Mouse (Mus musculus): ENCODE measurements around the gene Wdr25.

DNA sequence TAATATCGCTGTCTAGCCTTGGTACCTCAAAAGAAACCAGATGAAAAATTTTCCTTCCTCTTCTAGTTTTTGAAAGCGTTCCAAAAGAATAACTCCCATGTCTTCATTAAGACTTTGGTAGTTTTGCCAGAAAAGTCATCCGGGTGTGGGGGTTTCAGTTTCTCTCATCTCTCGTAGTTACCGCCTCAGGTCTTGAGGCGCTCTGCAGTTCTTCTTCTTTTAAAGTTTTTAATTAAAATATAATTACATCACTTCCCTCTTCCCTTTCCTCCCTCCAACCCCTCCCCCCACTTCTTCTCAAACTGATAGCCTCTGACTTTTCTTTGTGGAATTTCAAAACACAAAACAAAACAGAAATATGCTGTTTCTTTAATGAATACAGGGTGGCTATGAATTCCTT is 180.7 kb downstream of the Wdr25 start:
- no peak for TF ChIP-seq MAFK (IDR thresholded peaks at IDR 0.05; ENCODE audit: insufficient read depth, low read depth, low read length)
- TF ChIP-seq CHD2 (IDR thresholded peaks at IDR 0.05; ENCODE audit: low read depth, low read length): no peak
- no peak for TF ChIP-seq ZC3H11A (IDR thresholded peaks at IDR 0.05; ENCODE audit: borderline replicate concordance, low read depth, low read length)
- no peak for TF ChIP-seq HCFC1 (IDR thresholded peaks at IDR 0.05; ENCODE audit: borderline replicate concordance, insufficient read depth, low read length)
- TF ChIP-seq ZNF384 (IDR thresholded peaks at IDR 0.05; ENCODE audit: low read depth, low read length): no peak
